Mouse (Mus musculus): ENCODE results near the gene Cdc7. TPM values are rescaled to one million over a fixed set of nuclear protein-coding genes. Genes with fewer than 3 reads are reported as not detected.

Gene Cdc7
- total RNA-seq, 2 experiments from 2014 or later: 2.7 to 3.2 TPM

GRCm38 (mm10) chr5:106990639-106991299, 26.6 kb downstream of the Cdc7 start:
- DNase-seq (ENCODE audit: low spot score in 2 of 2): peak; percentile 46 to 58

- DNase-seq (ENCODE audit: low spot score in 2 of 2): no peak
Measured at GRCm38 (mm10) chr5:106991300-106991929, 27.3 kb downstream of the Cdc7 start.

- no peak for DNase-seq (ENCODE audit: low spot score in 2 of 2)
Measured at GRCm38 (mm10) chr5:106994716-106995115, 30.6 kb downstream of the Cdc7 start.

- peak in 1 of 2 experiments; percentile 36 for DNase-seq (ENCODE audit: low spot score in 2 of 2)
Measured at GRCm38 (mm10) chr5:106995886-106996538, 31.9 kb downstream of the Cdc7 start.

- no peak for DNase-seq (ENCODE audit: low spot score in 2 of 2)
Measured at GRCm38 (mm10) chr5:106996539-106997244, 32.6 kb downstream of the Cdc7 start.

- no peak for DNase-seq (ENCODE audit: low spot score in 2 of 2)
Measured at GRCm38 (mm10) chr5:107001396-107002090, 37.4 kb downstream of the Cdc7 start.

- DNase-seq (ENCODE audit: low spot score in 2 of 2): no peak
Measured at GRCm38 (mm10) chr5:107002091-107002416, 37.9 kb downstream of the Cdc7 start.

- DNase-seq (ENCODE audit: low spot score in 2 of 2): no peak
Measured at GRCm38 (mm10) chr5:107009721-107010120, 45.6 kb downstream of the Cdc7 start.

GRCm38 (mm10) chr5:107010300-107010699, 46.2 kb downstream of the Cdc7 start:
- no peak for DNase-seq (ENCODE audit: low spot score in 2 of 2)

GRCm38 (mm10) chr5:107011316-107012029, 47.4 kb downstream of the Cdc7 start:
- DNase-seq (ENCODE audit: low spot score in 2 of 2): no peak

- DNase-seq (ENCODE audit: low spot score in 2 of 2): no peak
Measured at GRCm38 (mm10) chr5:107012030-107012715, 48.1 kb downstream of the Cdc7 start.

GRCm38 (mm10) chr5:107013393-107013792, 49.3 kb downstream of the Cdc7 start:
- no peak for DNase-seq (ENCODE audit: low spot score in 2 of 2)

- DNase-seq (ENCODE audit: low spot score in 2 of 2): no peak
Measured at GRCm38 (mm10) chr5:107014146-107014545, 50.0 kb downstream of the Cdc7 start.

GRCm38 (mm10) chr5:107015046-107015421, 50.9 kb downstream of the Cdc7 start:
- DNase-seq (ENCODE audit: low spot score in 2 of 2): no peak

GRCm38 (mm10) chr5:107015422-107016081, 51.4 kb downstream of the Cdc7 start:
- no peak for DNase-seq (ENCODE audit: low spot score in 2 of 2)

GRCm38 (mm10) chr5:107016538-107016937, 52.4 kb downstream of the Cdc7 start:
- DNase-seq (ENCODE audit: low spot score in 2 of 2): no peak

GRCm38 (mm10) chr5:107017544-107017943, 53.4 kb downstream of the Cdc7 start:
- DNase-seq (ENCODE audit: low spot score in 2 of 2): no peak

- no peak for DNase-seq (ENCODE audit: low spot score in 2 of 2)
Measured at GRCm38 (mm10) chr5:107019057-107019456, 54.9 kb downstream of the Cdc7 start.

GRCm38 (mm10) chr5:107019904-107020303, 55.8 kb downstream of the Cdc7 start:
- no peak for DNase-seq (ENCODE audit: low spot score in 2 of 2)
